Mouse (Mus musculus) embryonic facial prominence, embryonic 12.5 days (tissue): Measurements from ENCODE around the gene Ush1g. TPM values are rescaled to one million over a fixed set of nuclear protein-coding genes. Genes with fewer than 3 reads are reported as not detected.

Source experiments
- ATAC-seq: fragments of 200-750 bp; cut with Nextera tagmentation; 2 replicates; pipeline ENCODE4 v1.8.0; 2017; ENCODE audit not compliant: insufficient number of reproducible peaks, insufficient read depth, low FRiP score, low TSS enrichment
- H3K27ac ChIP-seq: fragments of 300-500 bp; sonication (generic); 2 replicates; pipeline ENCODE4 v1.5.1; 2016; ENCODE audit warnings: mild to moderate bottlenecking
- H3K27me3 ChIP-seq: fragments of 300-500 bp; sonication (generic); 2 replicates; pipeline ENCODE4 v1.6.1; 2016; ENCODE audit warnings: mild to moderate bottlenecking, moderate library complexity
- H3K36me3 ChIP-seq: fragments of 300-500 bp; sonication (generic); 2 replicates; pipeline ENCODE4 v1.6.1; 2016; ENCODE audit warnings: mild to moderate bottlenecking
- H3K4me1 ChIP-seq: fragments of 300-500 bp; sonication (generic); 2 replicates; pipeline ENCODE4 v1.6.1; 2016
- H3K4me2 ChIP-seq: fragments of 300-500 bp; sonication (generic); replicated peaks from 2 replicates; pipeline ENCODE4 v1.6.1; 2016; ENCODE audit warnings: mild to moderate bottlenecking, moderate library complexity
- H3K4me3 ChIP-seq: fragments of 300-500 bp; sonication (generic); 2 replicates; pipeline ENCODE4 v1.5.1; 2016; ENCODE audit warnings: mild to moderate bottlenecking
- H3K9ac ChIP-seq: fragments of 300-500 bp; sonication (generic); 2 replicates; pipeline ENCODE4 v1.6.1; 2016; ENCODE audit warnings: mild to moderate bottlenecking, moderate library complexity
- H3K9me3 ChIP-seq: fragments of 300-500 bp; sonication (generic); 2 replicates; pipeline ENCODE4 v1.6.1; 2016; ENCODE audit warnings: mild to moderate bottlenecking, moderate library complexity
- WGBS: fragments of 180-500 bp; shearing (Covaris S2); methylation state at CpG from one replicate; pipeline ENCODE4 v1.1.7; 2016; 5-methylcytosine and 5-hydroxymethylcytosine counted together
- polyA plus RNA-seq: library from polyadenylated mRNA; unstranded; fragments of >200 nt; fragmentation: Nextera tagmentation; extraction: Ambion mirVana; gene quantifications from 2 replicates; pipeline ENCODE4 v1.2.1, GENCODE M21; 2016

Gene Ush1g
- polyA plus RNA-seq, 1 experiment from 2014 or later, result 0.10 TPM

DNA sequence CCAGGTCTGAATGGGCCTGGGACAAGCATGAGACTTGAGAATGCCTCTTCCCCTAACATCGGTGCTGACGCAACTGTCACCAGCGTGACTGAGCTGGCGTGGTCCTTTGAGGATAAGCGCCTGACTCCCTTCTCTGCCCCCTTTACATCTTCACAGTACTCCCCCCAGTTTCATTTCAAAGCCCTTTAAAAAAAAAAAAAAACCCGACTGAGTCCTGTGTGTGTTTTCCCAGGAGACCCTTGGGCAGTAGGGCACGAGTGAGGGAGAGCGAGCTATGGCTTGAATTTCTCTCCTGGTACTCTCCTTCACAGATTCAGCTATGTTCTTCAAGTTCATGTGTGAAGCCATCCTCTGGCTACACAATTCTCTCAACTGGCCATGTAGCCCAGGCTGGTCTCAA lies 23.7 kb downstream of the Ush1g start:
- 60% methylated on average over 8 of the region's 8 CpGs for WGBS
- H3K9ac ChIP-seq, result no peak overlapping the region
- H3K36me3 ChIP-seq, result no peaks in the 10 kb centered on the region
- peaks cover 43% of the 10 kb centered on the region for H3K27me3 ChIP-seq
- no peak overlapping the region for H3K27ac ChIP-seq
- ATAC-seq, result no peak
- H3K4me3 ChIP-seq, result no peak overlapping the region
- H3K4me1 ChIP-seq, result peaks cover 8% of the 10 kb centered on the region; the same call in 1 of the 2 replicates
- no peak overlapping the region for H3K4me2 ChIP-seq
- peaks cover 6% of the 10 kb centered on the region; the same call in 1 of the 2 replicates for H3K9me3 ChIP-seq

DNA sequence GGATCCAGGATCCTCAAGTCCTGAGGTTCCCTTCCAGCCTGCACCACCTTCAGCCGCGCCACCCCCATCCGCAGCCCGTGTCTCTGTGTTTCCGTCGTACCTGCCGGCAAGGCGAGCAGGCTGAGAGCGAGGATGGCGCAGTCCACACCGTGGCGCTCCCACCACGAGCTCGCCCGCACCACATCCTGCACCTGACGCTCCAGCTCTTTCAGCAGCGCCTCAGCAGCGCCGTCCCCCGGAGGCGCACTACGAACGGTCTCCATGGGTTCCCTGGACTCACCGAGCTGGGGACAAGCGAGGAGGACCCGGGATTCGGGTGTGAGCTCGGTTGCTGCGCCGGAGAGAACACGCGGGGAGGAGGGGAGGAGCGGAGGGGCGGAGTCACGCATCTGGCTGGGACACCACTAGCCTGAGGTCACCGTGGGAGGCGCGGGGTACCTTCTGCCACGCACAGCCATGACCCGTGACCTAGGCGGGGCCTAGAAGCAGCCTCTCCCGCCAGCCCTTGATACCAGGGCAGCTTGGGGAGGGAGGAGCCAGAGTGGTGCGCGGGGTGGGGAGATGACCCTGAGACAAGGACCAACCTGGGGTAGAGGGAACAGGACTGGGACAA lies 24.5 kb downstream of the Ush1g start, which contains the start of gene Fads6:
TSS of gene Fads6 (minus strand) at position 450 of the 613 bp plus-strand sequence.
- peak within 1 kb of the TSS; percentile 81 for H3K4me2 ChIP-seq
- peak within 1 kb of the TSS; percentile 49 for H3K9ac ChIP-seq
- peaks cover 8% of the 10 kb centered on the region; the same call in 1 of the 2 replicates for H3K4me1 ChIP-seq
- no peaks in the 10 kb centered on the region for H3K36me3 ChIP-seq
- under 1% methylated on average over 44 of the region's 44 CpGs for WGBS
- peaks cover 6% of the 10 kb centered on the region; the same call in 1 of the 2 replicates for H3K9me3 ChIP-seq
- H3K27ac ChIP-seq, result no peak within 1 kb of the TSS
- peak; percentile 42 for ATAC-seq
- H3K27me3 ChIP-seq, result peaks cover 43% of the 10 kb centered on the region
- H3K4me3 ChIP-seq, result peak within 1 kb of the TSS; percentile 45

DNA sequence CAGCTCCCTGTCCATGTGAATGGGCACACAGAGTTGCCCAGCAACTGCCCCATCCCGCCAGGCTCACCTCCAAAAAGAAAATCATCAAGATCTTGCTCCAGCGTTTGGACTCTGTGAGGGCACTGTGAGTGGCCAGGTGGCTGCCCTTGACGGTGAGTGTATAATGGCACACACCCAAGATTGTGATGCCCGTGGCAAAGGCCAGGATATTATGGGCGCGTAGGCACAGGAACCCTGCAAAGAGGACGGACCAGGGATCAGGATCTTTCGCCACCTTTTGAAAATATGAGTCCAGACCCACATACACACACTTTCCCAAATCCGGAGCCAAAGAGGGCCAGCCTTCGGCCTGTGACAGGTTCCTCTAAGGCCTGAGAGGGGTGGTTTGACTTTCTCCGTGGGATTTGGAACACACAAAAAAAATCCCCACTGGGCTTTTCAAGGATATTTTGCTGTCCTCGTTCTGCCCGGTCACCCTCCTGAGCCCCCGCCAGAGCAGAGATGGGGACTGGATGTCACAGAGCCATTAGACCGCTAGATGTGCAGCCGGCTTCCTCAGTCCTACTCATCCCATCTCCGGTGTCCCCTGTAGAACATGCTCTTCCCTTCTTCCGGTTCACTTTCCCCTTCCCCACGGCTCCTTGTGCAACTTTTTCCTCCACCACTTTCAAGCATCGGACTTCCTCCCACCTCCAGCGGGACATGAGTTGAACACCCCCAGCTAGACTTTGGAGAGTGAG lies 25.2 kb downstream of the Ush1g start:
- H3K4me3 ChIP-seq, result peak overlapping the region; percentile 45
- no peak for ATAC-seq
- H3K9ac ChIP-seq, result peak overlapping the region; percentile 49
- H3K27me3 ChIP-seq, result peaks cover 43% of the 10 kb centered on the region
- no peaks in the 10 kb centered on the region for H3K36me3 ChIP-seq
- peak overlapping the region; percentile 81 for H3K4me2 ChIP-seq
- peaks cover 8% of the 10 kb centered on the region; the same call in 1 of the 2 replicates for H3K4me1 ChIP-seq
- 54% methylated on average over 21 of the region's 21 CpGs for WGBS
- H3K27ac ChIP-seq, result no peak overlapping the region
- peaks cover 6% of the 10 kb centered on the region; the same call in 1 of the 2 replicates for H3K9me3 ChIP-seq

DNA sequence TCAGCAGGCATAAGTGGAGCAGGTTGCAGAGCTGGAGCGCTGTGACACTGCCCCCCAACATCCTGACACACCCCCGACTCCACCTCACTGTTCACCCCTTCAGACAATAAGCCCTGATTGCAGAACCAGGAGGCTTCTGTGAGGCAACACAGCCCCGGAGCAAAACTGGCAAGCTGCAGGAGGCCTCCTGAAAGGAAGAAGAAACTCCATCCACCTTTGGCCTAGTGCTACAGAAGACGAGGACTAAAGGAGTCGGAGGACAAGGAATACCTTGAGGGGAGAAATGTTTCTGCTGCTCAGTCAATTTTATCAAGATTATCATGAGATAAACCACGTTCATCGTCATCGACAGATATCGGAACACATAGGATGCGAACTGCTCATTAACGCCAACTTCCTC lies 25.9 kb downstream of the Ush1g start:
- H3K4me3 ChIP-seq, result no peak overlapping the region
- H3K9me3 ChIP-seq, result peaks cover 3% of the 10 kb centered on the region; the same call in 1 of the 2 replicates
- H3K36me3 ChIP-seq, result no peaks in the 10 kb centered on the region
- H3K4me1 ChIP-seq, result peaks cover 8% of the 10 kb centered on the region; the same call in 1 of the 2 replicates
- H3K4me2 ChIP-seq, result no peak overlapping the region
- no peak overlapping the region for H3K9ac ChIP-seq
- no peak overlapping the region for H3K27ac ChIP-seq
- peaks cover 43% of the 10 kb centered on the region for H3K27me3 ChIP-seq
- ATAC-seq, result no peak
- WGBS, result 90% methylated on average over 11 of the region's 11 CpGs

DNA sequence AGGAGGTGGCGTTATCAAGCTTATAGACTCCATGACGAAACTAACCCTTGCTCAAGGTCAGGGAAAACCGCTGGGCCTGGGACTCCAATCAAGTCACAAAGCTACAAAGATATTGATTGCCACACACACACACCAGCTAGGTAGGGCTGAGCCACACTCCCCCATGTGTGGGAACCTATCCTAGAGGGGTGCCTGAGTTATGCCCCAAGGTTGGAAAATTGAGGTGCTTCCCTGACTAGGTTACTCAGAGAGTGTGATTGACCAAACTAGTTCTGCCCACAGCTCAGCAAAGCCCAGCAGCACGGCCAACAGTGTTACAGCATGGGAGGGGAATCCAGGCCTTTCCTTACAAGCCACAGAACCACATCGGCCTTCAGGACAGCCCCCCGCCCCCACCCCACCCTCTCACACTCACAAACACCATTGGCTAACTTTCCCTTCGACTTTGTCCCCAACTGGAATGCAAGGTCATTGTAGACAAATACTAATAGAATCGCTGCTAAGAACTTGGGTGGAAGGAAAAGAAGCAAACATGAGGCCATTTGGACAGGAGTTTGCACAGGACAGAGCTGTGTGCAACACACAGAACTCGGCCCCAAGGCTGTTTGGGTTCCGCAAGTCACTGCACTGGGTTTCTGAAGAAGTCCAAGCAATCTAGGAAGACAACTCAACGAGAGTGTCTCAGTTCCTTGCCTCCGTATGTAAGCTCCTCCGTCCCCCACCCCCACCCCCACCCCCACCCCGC lies 29.0 kb downstream of the Ush1g start:
- WGBS, result 45% methylated on average over 14 of the region's 14 CpGs
- H3K9ac ChIP-seq, result no peak overlapping the region

DNA sequence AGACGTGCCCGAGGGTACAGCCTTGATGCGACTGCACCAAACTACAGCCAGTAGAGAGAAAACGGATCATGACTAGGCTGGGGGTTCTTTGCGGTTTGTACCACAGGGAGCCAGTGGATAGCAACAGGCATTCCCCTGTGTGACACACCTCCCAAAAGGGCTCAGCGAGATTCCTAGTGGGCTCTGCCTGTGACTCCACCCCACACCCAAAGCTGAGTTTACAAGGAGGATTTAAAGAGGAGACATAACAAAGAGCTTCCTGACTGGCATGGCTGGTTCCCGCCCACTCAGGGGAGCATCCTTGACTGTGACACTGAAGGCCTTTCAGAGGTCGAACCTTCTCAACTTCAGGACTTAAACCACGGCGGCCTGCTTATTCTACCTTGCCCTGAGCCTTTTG lies 30.3 kb downstream of the Ush1g start:
- no peak overlapping the region for H3K4me2 ChIP-seq
- no peaks in the 10 kb centered on the region for H3K9me3 ChIP-seq
- 71% methylated on average over 10 of the region's 10 CpGs for whole genome bisulfite sequencing
- H3K4me1 ChIP-seq, result no peaks in the 10 kb centered on the region
- H3K36me3 ChIP-seq, result no peaks in the 10 kb centered on the region
- no peak overlapping the region for H3K27ac ChIP-seq
- no peak for ATAC-seq
- H3K9ac ChIP-seq, result no peak overlapping the region
- H3K27me3 ChIP-seq, result peaks cover 11% of the 10 kb centered on the region
- H3K4me3 ChIP-seq, result no peak overlapping the region

More for the DNA sequence above, 29.0 kb downstream of the Ush1g start:
- Histone ChIP-seq H3K36me3 (no peaks in the 10 kb centered on the region), H3K9me3 (no peaks in the 10 kb centered on the region), H3K4me1 (peaks cover 8% of the 10 kb centered on the region; the same call in 1 of the 2 replicates), H3K4me2 (no peak overlapping the region), H3K27ac (no peak overlapping the region), H3K4me3 (no peak overlapping the region), H3K27me3 (peaks cover 24% of the 10 kb centered on the region)
- no peak for ATAC-seq

DNA sequence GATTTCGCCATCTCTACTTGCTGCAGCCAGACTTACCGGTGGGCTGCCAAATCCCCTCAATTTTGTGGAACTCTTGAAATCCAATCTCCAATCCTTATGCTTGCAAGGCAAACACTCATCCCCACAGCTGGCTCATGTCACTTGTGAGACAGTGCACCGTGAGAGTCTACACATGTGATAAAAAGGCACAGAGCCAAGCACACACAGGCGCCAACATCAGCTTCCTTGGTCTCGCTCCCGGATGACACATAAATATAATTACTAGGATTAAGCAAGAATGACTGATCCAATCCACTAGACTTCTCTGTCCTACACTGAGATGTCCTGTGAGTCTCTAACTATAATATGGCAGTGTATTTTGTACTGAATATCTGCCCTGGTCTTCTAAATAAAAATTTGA lies 30.9 kb downstream of the Ush1g start:
- H3K27ac ChIP-seq, result no peak overlapping the region
- H3K27me3 ChIP-seq, result peaks cover 5% of the 10 kb centered on the region; the same call in 1 of the 2 replicates
- H3K9me3 ChIP-seq, result no peaks in the 10 kb centered on the region
- no peak for ATAC-seq
- no peaks in the 10 kb centered on the region for H3K36me3 ChIP-seq
- WGBS, result 80% methylated on average over 6 of the region's 6 CpGs
- H3K4me2 ChIP-seq, result no peak overlapping the region
- no peak overlapping the region for H3K4me3 ChIP-seq
- H3K9ac ChIP-seq, result no peak overlapping the region
- no peaks in the 10 kb centered on the region for H3K4me1 ChIP-seq

DNA sequence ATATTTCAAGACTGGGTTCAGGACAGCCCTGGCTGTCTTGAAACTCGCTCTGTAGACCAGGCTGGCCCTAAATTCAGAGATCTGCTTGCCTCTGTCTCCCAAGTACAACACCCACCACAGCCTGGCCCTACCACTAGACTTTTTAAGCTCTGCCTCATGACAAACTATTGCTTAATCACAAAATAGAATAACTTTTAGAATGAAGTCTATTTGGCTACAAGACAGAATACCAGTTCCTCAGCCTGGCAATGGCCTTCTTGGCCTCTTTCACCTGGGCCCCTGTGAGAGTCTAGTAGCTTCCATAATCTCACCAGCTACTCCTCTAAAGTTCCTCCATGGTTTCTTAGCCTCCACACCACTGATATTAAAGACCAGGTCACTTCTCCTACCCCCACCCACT lies 31.5 kb downstream of the Ush1g start:
- Histone ChIP-seq H3K4me3 (no peak overlapping the region), H3K27ac (no peak overlapping the region), H3K9ac (no peak overlapping the region), H3K9me3 (no peaks in the 10 kb centered on the region), H3K36me3 (no peaks in the 10 kb centered on the region), H3K27me3 (no peaks in the 10 kb centered on the region), H3K4me2 (no peak overlapping the region), H3K4me1 (no peaks in the 10 kb centered on the region)
- 90% methylated on average over 1 of the region's 1 CpGs for WGBS
- no peak for ATAC-seq

DNA sequence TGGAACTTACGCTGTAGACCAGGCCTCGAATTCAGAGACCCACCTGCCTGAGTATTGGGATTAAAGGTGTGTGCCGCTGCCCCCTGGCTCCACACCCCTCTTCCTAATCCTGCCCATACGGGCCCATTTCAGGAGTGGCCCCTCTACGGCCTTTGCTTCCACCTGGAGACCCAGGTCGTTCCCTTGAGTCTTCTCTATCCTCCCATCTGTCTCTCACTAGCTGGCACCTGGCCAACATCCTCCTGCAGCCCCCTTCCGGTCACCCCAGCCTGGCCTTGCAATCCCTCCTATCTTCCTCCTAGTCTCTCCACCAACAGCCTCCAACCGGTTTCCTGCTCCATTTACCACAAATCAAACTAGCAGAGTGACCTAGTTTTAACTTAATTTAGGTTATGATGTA lies 32.0 kb downstream of the Ush1g start:
- no peak overlapping the region for H3K9ac ChIP-seq
- no peaks in the 10 kb centered on the region for H3K27me3 ChIP-seq
- no peak overlapping the region for H3K4me2 ChIP-seq
- no peaks in the 10 kb centered on the region for H3K4me1 ChIP-seq
- no peaks in the 10 kb centered on the region for H3K9me3 ChIP-seq
- ATAC-seq, result no peak
- H3K4me3 ChIP-seq, result no peak overlapping the region
- no peaks in the 10 kb centered on the region for H3K36me3 ChIP-seq
- H3K27ac ChIP-seq, result no peak overlapping the region
- 77% methylated on average over 8 of the region's 8 CpGs for WGBS

DNA sequence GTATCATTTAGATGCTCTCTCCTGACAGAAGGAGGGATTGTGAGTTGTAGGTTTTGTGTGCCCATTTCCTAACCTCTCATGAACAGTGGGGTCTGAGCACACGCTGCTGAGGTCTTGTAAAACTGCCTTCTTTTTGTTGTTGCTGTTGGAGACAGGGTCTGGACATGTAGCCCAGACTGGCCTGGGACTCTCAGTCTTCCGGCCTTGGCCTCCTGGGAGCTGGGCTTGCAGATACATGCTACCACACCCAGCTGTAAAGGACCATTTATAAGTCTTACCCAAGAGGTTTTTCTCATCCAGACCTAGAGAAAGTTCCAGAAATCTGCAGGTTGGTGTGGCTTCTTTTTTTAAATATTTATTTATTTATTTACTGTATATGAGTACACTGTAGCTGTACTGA lies 33.5 kb downstream of the Ush1g start:
- 88% methylated on average over 2 of the region's 2 CpGs for WGBS
- H3K4me2 ChIP-seq, result no peak overlapping the region

DNA sequence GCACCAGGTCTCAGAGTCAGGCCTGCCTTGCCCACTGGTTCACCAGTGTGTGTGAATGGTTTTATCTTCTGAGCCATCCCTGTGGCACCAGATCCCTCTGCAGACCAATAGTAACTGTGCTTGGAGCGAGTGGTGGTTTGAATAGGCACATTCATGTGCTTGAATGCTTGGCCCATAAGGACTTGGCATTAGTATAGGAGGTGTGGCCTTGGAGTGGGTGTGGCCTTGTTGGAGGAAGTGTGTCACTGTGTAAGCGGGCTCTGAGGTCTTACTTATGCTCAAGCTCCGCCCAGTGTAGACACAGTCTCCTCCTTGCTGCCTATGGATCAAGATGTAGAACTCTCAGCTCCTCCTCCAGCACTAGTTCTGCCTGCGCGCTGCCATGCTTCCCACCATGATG lies 34.5 kb downstream of the Ush1g start:
- H3K4me2 ChIP-seq, result no peak overlapping the region
- no peaks in the 10 kb centered on the region for H3K36me3 ChIP-seq
- H3K27ac ChIP-seq, result no peak overlapping the region
- H3K9me3 ChIP-seq, result no peaks in the 10 kb centered on the region
- H3K27me3 ChIP-seq, result no peaks in the 10 kb centered on the region
- H3K4me1 ChIP-seq, result no peaks in the 10 kb centered on the region
- H3K4me3 ChIP-seq, result no peak overlapping the region
- 83% methylated on average over 5 of the region's 5 CpGs for WGBS
- no peak overlapping the region for H3K9ac ChIP-seq
- ATAC-seq, result no peak

More for the DNA sequence above, 33.5 kb downstream of the Ush1g start:
- Histone ChIP-seq H3K4me3 (no peak overlapping the region), H3K9me3 (no peaks in the 10 kb centered on the region), H3K4me1 (no peaks in the 10 kb centered on the region), H3K36me3 (no peaks in the 10 kb centered on the region), H3K9ac (no peak overlapping the region), H3K27me3 (no peaks in the 10 kb centered on the region), H3K27ac (no peak overlapping the region)
- no peak for ATAC-seq
